Mouse (Mus musculus): ENCODE data around the gene Irak2. TPM values are rescaled to one million over a fixed set of nuclear protein-coding genes. Genes with fewer than 3 reads are reported as not detected.
A peak's percentile ranks its signal among the peaks of the same experiment; 100 is the strongest.

Irak2 gene
- 1.5 and 2.5 TPM in 2 replicates for polyA plus RNA-seq (2014; fragmentation: Nextera tagmentation; extraction: Ambion mirVana)

DNA sequence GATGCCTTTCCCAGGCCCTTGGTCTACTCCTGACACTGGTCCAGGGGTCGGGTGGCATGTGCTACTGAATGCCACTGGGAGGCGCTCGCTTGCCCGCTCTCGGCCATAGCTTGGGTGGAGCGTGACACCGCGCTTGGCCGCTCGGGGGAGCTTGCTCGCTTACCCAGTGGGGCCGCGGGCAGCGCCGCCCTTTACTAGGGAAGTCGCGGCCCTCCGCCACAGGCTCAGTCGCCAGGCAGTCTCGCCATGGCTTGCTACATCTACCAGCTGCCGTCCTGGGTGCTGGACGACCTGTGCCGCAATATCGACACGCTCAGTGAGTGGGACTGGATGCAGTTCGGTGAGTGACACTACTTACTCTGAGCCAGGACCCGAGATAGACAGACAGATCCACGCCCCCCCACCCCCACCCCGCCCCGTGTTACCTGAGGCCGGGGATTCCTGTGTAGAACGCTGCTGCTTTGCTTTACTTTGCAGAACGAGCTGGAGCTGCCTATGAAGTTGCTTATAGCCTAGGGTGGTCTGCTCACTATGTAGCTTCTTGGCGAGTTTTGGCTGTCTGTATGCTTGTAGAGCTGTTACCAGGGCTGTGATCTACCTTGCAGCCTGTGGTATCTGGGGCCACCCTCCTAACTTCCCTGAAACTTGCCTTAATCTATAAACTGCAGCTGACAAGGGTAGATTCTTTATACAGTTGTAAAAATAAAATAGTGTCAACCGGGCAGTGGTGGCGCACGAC, at the start of gene Irak2:
Irak2 (plus strand) TSS at position 166 of the 739 bp plus-strand sequence.
- no peak within 1 kb of the TSS for H3K27ac ChIP-seq (ENCODE audit: low read depth, low read length)

DNA sequence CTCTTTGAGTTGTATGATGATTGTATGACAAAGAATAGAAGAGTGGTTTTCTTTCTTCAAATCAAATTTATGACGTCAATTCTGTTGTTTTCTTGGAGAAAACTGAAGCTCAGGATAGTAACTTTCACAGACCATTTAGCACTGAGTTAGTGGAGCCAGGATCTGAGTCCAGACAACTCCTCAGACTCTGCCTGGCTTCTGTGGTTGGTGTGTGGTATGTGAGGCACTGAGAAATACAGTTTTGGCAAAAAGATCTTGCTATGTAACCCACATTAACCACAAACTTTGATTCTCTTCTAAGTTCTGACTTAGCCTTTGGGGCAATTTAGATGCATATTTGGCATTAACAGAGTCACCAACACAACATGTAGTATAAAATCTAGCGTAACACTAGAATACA, 45.6 kb upstream of the Irak2 start:
- no peak overlapping the region for H3K4me2 ChIP-seq (ENCODE audit: low read depth, low read length)

More for the DNA sequence above, at the start of gene Irak2:
- Histone ChIP-seq H3K27me3 (ENCODE audit: control insufficient read depth, insufficient read depth, low read length) (no peaks in the 10 kb centered on the region), H3K4me3 (ENCODE audit: low read depth, low read length) (peak within 1 kb of the TSS; percentile 40), H3K4me2 (ENCODE audit: low read depth, low read length) (peak within 1 kb of the TSS; percentile 53), H3K36me3 (ENCODE audit: control insufficient read depth, insufficient read depth, low read length) (no peaks in the 10 kb centered on the region), H3K4me1 (ENCODE audit: control insufficient read depth, insufficient read depth, low read length) (no peaks in the 10 kb centered on the region; the same call in 1 of the 2 replicates), H3K9ac (replicated peaks; ENCODE audit: low read depth, low read length) (peak within 1 kb of the TSS; percentile 42; the same call in 1 of the 2 replicates), H3K9me3 (ENCODE audit: control insufficient read depth, low read length) (no peaks in the 10 kb centered on the region)
- ATAC-seq (ENCODE audit: low read depth): peak; percentile 95
- WGBS: 8% methylated on average over 37 of the region's 37 CpGs

GRCm38 (mm10) chr6:113597945-113598344, 40.3 kb upstream of the Irak2 start:
- 88% methylated on average over 4 of the region's 4 CpGs for WGBS
- H3K36me3 ChIP-seq (ENCODE audit: control insufficient read depth, insufficient read depth, low read length): no peaks in the 10 kb centered on the region
- H3K27me3 ChIP-seq (ENCODE audit: control insufficient read depth, insufficient read depth, low read length): no peaks in the 10 kb centered on the region
- no peaks in the 10 kb centered on the region for H3K9me3 ChIP-seq (ENCODE audit: control insufficient read depth, low read length)
- H3K4me1 ChIP-seq (ENCODE audit: control insufficient read depth, insufficient read depth, low read length): no peaks in the 10 kb centered on the region
- no peak overlapping the region for H3K27ac ChIP-seq (ENCODE audit: low read depth, low read length)
- no peak overlapping the region for H3K4me3 ChIP-seq (ENCODE audit: low read depth, low read length)
- H3K9ac ChIP-seq (replicated peaks; ENCODE audit: low read depth, low read length): no peak overlapping the region
- ATAC-seq (ENCODE audit: low read depth): no peak
- H3K4me2 ChIP-seq (ENCODE audit: low read depth, low read length): no peak overlapping the region

More for the DNA sequence above, 45.6 kb upstream of the Irak2 start:
- no peaks in the 10 kb centered on the region for H3K9me3 ChIP-seq (ENCODE audit: control insufficient read depth, low read length)
- no peak overlapping the region for H3K27ac ChIP-seq (ENCODE audit: low read depth, low read length)
- no peak for ATAC-seq (ENCODE audit: low read depth)
- H3K4me3 ChIP-seq (ENCODE audit: low read depth, low read length): no peak overlapping the region
- 96% methylated on average over 2 of the region's 2 CpGs for WGBS
- no peaks in the 10 kb centered on the region for H3K4me1 ChIP-seq (ENCODE audit: control insufficient read depth, insufficient read depth, low read length)
- no peaks in the 10 kb centered on the region for H3K27me3 ChIP-seq (ENCODE audit: control insufficient read depth, insufficient read depth, low read length)
- H3K9ac ChIP-seq (replicated peaks; ENCODE audit: low read depth, low read length): no peak overlapping the region
- no peaks in the 10 kb centered on the region for H3K36me3 ChIP-seq (ENCODE audit: control insufficient read depth, insufficient read depth, low read length)

DNA sequence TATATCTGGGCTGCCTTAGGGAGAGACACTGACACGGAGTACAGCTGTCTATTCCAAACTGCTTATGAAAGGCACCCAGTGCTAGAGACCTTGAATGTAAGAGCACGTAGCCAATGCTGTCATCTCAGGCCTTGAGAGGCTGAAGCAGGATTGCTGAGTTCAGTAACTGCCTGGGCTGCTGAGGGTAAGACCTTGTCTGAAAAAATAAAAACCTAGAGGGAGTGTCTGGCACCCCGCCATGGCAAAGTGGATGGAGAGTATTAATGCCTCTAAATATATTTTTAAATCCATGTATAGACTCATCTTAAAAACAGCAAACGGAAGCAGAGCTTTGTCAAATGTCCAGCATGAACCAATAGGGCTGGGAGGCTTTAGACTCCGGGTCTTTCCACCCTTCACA, 38.4 kb upstream of the Irak2 start:
- Histone ChIP-seq H3K36me3 (ENCODE audit: control insufficient read depth, insufficient read depth, low read length) (no peaks in the 10 kb centered on the region), H3K9me3 (ENCODE audit: control insufficient read depth, low read length) (no peaks in the 10 kb centered on the region), H3K9ac (replicated peaks; ENCODE audit: low read depth, low read length) (no peak overlapping the region), H3K4me1 (ENCODE audit: control insufficient read depth, insufficient read depth, low read length) (peaks cover 3% of the 10 kb centered on the region; the same call in 1 of the 2 replicates), H3K27me3 (ENCODE audit: control insufficient read depth, insufficient read depth, low read length) (no peaks in the 10 kb centered on the region), H3K4me2 (ENCODE audit: low read depth, low read length) (no peak overlapping the region), H3K4me3 (ENCODE audit: low read depth, low read length) (no peak overlapping the region), H3K27ac (ENCODE audit: low read depth, low read length) (no peak overlapping the region)
- ATAC-seq (ENCODE audit: low read depth): no peak
- WGBS: 82% methylated on average over 5 of the region's 5 CpGs

- Histone ChIP-seq H3K4me3 (ENCODE audit: low read depth, low read length) (no peak within 1 kb of the TSS), H3K27ac (ENCODE audit: low read depth, low read length) (no peak within 1 kb of the TSS), H3K4me1 (ENCODE audit: control insufficient read depth, insufficient read depth, low read length) (peaks cover 6% of the 10 kb centered on the region), H3K9ac (replicated peaks; ENCODE audit: low read depth, low read length) (0 out of 2 replicates have a peak within 1 kb of the TSS, but pooled peaks have one; percentile 16), H3K27me3 (ENCODE audit: control insufficient read depth, insufficient read depth, low read length) (no peaks in the 10 kb centered on the region), H3K4me2 (ENCODE audit: low read depth, low read length) (no peak within 1 kb of the TSS), H3K9me3 (ENCODE audit: control insufficient read depth, low read length) (no peaks in the 10 kb centered on the region), H3K36me3 (ENCODE audit: control insufficient read depth, insufficient read depth, low read length) (no peaks in the 10 kb centered on the region)
- 32% methylated on average over 23 of the region's 23 CpGs for WGBS
- no peak for ATAC-seq (ENCODE audit: low read depth)
Measured at GRCm38 (mm10) chr6:113600543-113601139, 37.6 kb upstream of the Irak2 start, which contains the start of gene Fancd2os. Gene Fancd2os (minus strand): TSS chr6:113600715.

DNA sequence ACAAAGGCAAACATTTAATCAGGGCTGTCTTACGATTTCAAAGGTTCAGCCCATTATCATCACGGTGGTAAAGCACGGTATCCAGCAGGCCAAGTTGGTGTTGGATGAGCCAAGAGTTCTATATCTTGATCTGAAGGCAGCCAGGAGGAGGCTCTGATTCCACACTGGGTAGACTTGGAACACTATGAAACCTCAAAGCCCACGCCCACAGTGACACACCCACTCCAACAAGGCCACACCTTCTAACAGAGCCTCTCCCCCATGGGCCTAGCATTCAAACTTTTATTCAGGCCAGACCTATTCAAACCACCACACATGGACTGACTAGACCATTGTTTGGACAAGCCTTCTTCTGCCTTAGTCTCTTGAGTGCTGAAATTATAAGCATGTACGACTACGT, 35.4 kb upstream of the Irak2 start:
- H3K27ac ChIP-seq (ENCODE audit: low read depth, low read length): no peak overlapping the region
- no peak overlapping the region for H3K4me2 ChIP-seq (ENCODE audit: low read depth, low read length)
- no peak overlapping the region for H3K9ac ChIP-seq (replicated peaks; ENCODE audit: low read depth, low read length)
- no peak for ATAC-seq (ENCODE audit: low read depth)
- no peaks in the 10 kb centered on the region for H3K36me3 ChIP-seq (ENCODE audit: control insufficient read depth, insufficient read depth, low read length)
- H3K9me3 ChIP-seq (ENCODE audit: control insufficient read depth, low read length): no peaks in the 10 kb centered on the region
- H3K4me1 ChIP-seq (ENCODE audit: control insufficient read depth, insufficient read depth, low read length): peaks cover 16% of the 10 kb centered on the region
- 93% methylated on average over 6 of the region's 6 CpGs for WGBS
- H3K4me3 ChIP-seq (ENCODE audit: low read depth, low read length): no peak overlapping the region
- H3K27me3 ChIP-seq (ENCODE audit: control insufficient read depth, insufficient read depth, low read length): no peaks in the 10 kb centered on the region

- peak overlapping the region; percentile 82 for H3K4me2 ChIP-seq (ENCODE audit: low read depth, low read length)
- no peaks in the 10 kb centered on the region for H3K36me3 ChIP-seq (ENCODE audit: control insufficient read depth, insufficient read depth, low read length)
- peak overlapping the region; percentile 89 for H3K9ac ChIP-seq (replicated peaks; ENCODE audit: low read depth, low read length)
- H3K4me1 ChIP-seq (ENCODE audit: control insufficient read depth, insufficient read depth, low read length): peaks cover 16% of the 10 kb centered on the region
- no peak for ATAC-seq (ENCODE audit: low read depth)
- H3K27ac ChIP-seq (ENCODE audit: low read depth, low read length): peak overlapping the region; percentile 77
- H3K9me3 ChIP-seq (ENCODE audit: control insufficient read depth, low read length): no peaks in the 10 kb centered on the region
- H3K27me3 ChIP-seq (ENCODE audit: control insufficient read depth, insufficient read depth, low read length): no peaks in the 10 kb centered on the region
- 51% methylated on average over 12 of the region's 12 CpGs for WGBS
- H3K4me3 ChIP-seq (ENCODE audit: low read depth, low read length): peak overlapping the region; percentile 94
Measured at GRCm38 (mm10) chr6:113603993-113604392, 34.3 kb upstream of the Irak2 start.

- peak within 1 kb of the TSS; percentile 77 for H3K27ac ChIP-seq (ENCODE audit: low read depth, low read length)
- H3K9ac ChIP-seq (replicated peaks; ENCODE audit: low read depth, low read length): peak within 1 kb of the TSS; percentile 89
- no peaks in the 10 kb centered on the region for H3K9me3 ChIP-seq (ENCODE audit: control insufficient read depth, low read length)
- peak within 1 kb of the TSS; percentile 82 for H3K4me2 ChIP-seq (ENCODE audit: low read depth, low read length)
- WGBS: under 1% methylated on average over 63 of the region's 65 CpGs
- peak within 1 kb of the TSS; percentile 94 for H3K4me3 ChIP-seq (ENCODE audit: low read depth, low read length)
- peak; percentile 95 for ATAC-seq (ENCODE audit: low read depth)
- H3K36me3 ChIP-seq (ENCODE audit: control insufficient read depth, insufficient read depth, low read length): no peaks in the 10 kb centered on the region
- no peaks in the 10 kb centered on the region for H3K27me3 ChIP-seq (ENCODE audit: control insufficient read depth, insufficient read depth, low read length)
- peaks cover 16% of the 10 kb centered on the region for H3K4me1 ChIP-seq (ENCODE audit: control insufficient read depth, insufficient read depth, low read length)
Measured at GRCm38 (mm10) chr6:113604432-113605223, 33.6 kb upstream of the Irak2 start, which contains the start of gene Brk1. Gene Brk1 (plus strand): TSS chr6:113604772.
